Mouse (Mus musculus) retina, adult 2 months (tissue): ENCODE measurements around the gene Acsl5.

Experiments used
- DNase-seq: peaks from one replicate; pipeline ENCODE4 v3.0.0-alpha.2; 2012; ENCODE audit warnings: low read depth, low spot score

Acsl5 gene

GRCm38 (mm10) chr19:55239766-55240426 is 11.8 kb upstream of the Acsl5 start:
- no peak for DNase-seq

GRCm38 (mm10) chr19:55241186-55241645 is 10.5 kb upstream of the Acsl5 start, which contains the start of gene Gucy2g:
Gene Gucy2g (minus strand): TSS chr19:55241236.
- no peak for DNase-seq

GRCm38 (mm10) chr19:55244791-55245231 is 6.9 kb upstream of the Acsl5 start:
- DNase-seq: no peak

- no peak for DNase-seq
Observed at GRCm38 (mm10) chr19:55247563-55247962, 4.2 kb upstream of the Acsl5 start.

- DNase-seq: no peak
Observed at GRCm38 (mm10) chr19:55247991-55248520, 3.7 kb upstream of the Acsl5 start.

GRCm38 (mm10) chr19:55250451-55250850 is 1.3 kb upstream of the Acsl5 start:
- DNase-seq: no peak

- DNase-seq: peak; percentile 9
Observed at GRCm38 (mm10) chr19:55253239-55253569, 1.5 kb downstream of the Acsl5 start.

GRCm38 (mm10) chr19:55253570-55254441 is 2.1 kb downstream of the Acsl5 start:
- DNase-seq: peak; percentile 8

- DNase-seq: no peak
Observed at GRCm38 (mm10) chr19:55254513-55255016, 2.8 kb downstream of the Acsl5 start.

GRCm38 (mm10) chr19:55256156-55256555 is 4.4 kb downstream of the Acsl5 start:
- DNase-seq: no peak

- DNase-seq: no peak
Observed at GRCm38 (mm10) chr19:55257656-55258375, 6.1 kb downstream of the Acsl5 start.

GRCm38 (mm10) chr19:55258514-55258913 is 6.8 kb downstream of the Acsl5 start:
- no peak for DNase-seq

GRCm38 (mm10) chr19:55260389-55261184 is 8.8 kb downstream of the Acsl5 start:
- DNase-seq: no peak

- DNase-seq: no peak
Observed at GRCm38 (mm10) chr19:55265269-55265668, 13.5 kb downstream of the Acsl5 start.

GRCm38 (mm10) chr19:55266786-55267185 is 15.0 kb downstream of the Acsl5 start:
- no peak for DNase-seq

GRCm38 (mm10) chr19:55268150-55268549 is 16.4 kb downstream of the Acsl5 start:
- DNase-seq: no peak

GRCm38 (mm10) chr19:55269051-55269450 is 17.3 kb downstream of the Acsl5 start:
- DNase-seq: no peak

GRCm38 (mm10) chr19:55271448-55271847 is 19.7 kb downstream of the Acsl5 start:
- no peak for DNase-seq

- DNase-seq: no peak
Observed at GRCm38 (mm10) chr19:55273340-55273739, 21.6 kb downstream of the Acsl5 start.

- no peak for DNase-seq
Observed at GRCm38 (mm10) chr19:55276100-55276499, 24.4 kb downstream of the Acsl5 start.

GRCm38 (mm10) chr19:55276770-55277169 is 25.0 kb downstream of the Acsl5 start:
- DNase-seq: no peak
